Mouse (Mus musculus): ENCODE measurements around the gene Kbtbd2.

GRCm38 (mm10) chr6:56783561-56784272 lies 13.9 kb downstream of the Kbtbd2 start:
- TF ChIP-seq JUND (IDR thresholded peaks at IDR 0.05; ENCODE audit: low read depth, low read length) = no peak
- TF ChIP-seq CTCF (IDR thresholded peaks at IDR 0.05 in 2 of 3, conservative IDR thresholded peaks at IDR 0.05 in 1 of 3; ENCODE audit: control insufficient read depth in 1 of 3, insufficient read depth in 1 of 3, low read depth in 2 of 3, low read length in 3 of 3, poor library complexity in 1 of 3, severe bottlenecking in 1 of 3) = no peak
- TF ChIP-seq EP300 (IDR thresholded peaks at IDR 0.05; ENCODE audit: low read depth in 1 of 2, low read length in 2 of 2) = no peak
- TF ChIP-seq USF1 (IDR thresholded peaks at IDR 0.05; ENCODE audit: low read depth, low read length) = no peak
- no peak for TF ChIP-seq CHD1 (IDR thresholded peaks at IDR 0.05; ENCODE audit: low read depth, low read length)
- no peak for TF ChIP-seq POLR2A (IDR thresholded peaks at IDR 0.05; ENCODE audit: control insufficient read depth in 1 of 2, insufficient read depth in 1 of 2, low read depth in 1 of 2, low read length in 2 of 2, poor library complexity in 1 of 2)
- no peak for TF ChIP-seq POLR2AphosphoS5 (IDR thresholded peaks at IDR 0.05; ENCODE audit: borderline replicate concordance, low read depth, low read length)
- no peak for TF ChIP-seq RAD21 (IDR thresholded peaks at IDR 0.05; ENCODE audit: low read depth, low read length)
- no peak for TF ChIP-seq GATA1 (IDR thresholded peaks at IDR 0.05; ENCODE audit: low read depth, low read length)

Measured in MEL (cell line).